Mouse (Mus musculus): ENCODE results near the gene Kcnv2. TPM values are rescaled to one million over a fixed set of nuclear protein-coding genes. Genes with fewer than 3 reads are reported as not detected.

The Kcnv2 gene
- polyA plus RNA-seq (2016; fragmentation: Nextera tagmentation; extraction: Ambion mirVana), result 0.03 TPM in 1 of 2 replicates, not detected in the other

- no peak for DNase-seq (ENCODE audit: low spot score)
These were observed at the start of gene Kcnv2 for GRCm38 (mm10) chr19:27322281-27322680. Gene Kcnv2 (plus strand): TSS chr19:27322588.

GRCm38 (mm10) chr19:27273385-27273784, 49.0 kb upstream of the Kcnv2 start:
- WGBS, result 80% methylated on average over 2 of the region's 2 CpGs
- no peaks in the 10 kb centered on the region for H3K27me3 ChIP-seq (ENCODE audit: insufficient read depth, poor library complexity, severe bottlenecking)
- H3K36me3 ChIP-seq, result no peaks in the 10 kb centered on the region
- no peak for DNase-seq (ENCODE audit: low spot score)
- H3K27ac ChIP-seq, result no peak overlapping the region
- no peak overlapping the region for H3K4me3 ChIP-seq
- H3K9me3 ChIP-seq, result no peaks in the 10 kb centered on the region
- no peaks in the 10 kb centered on the region for H3K4me1 ChIP-seq (replicated peaks)

More at GRCm38 (mm10) chr19:27322281-27322680, at the start of gene Kcnv2:
- Histone ChIP-seq H3K4me1 (replicated peaks) (no peaks in the 10 kb centered on the region), H3K27me3 (ENCODE audit: insufficient read depth, poor library complexity, severe bottlenecking) (no peaks in the 10 kb centered on the region), H3K4me3 (no peak within 1 kb of the TSS), H3K27ac (no peak within 1 kb of the TSS), H3K9me3 (0 out of 2 replicates have a peak, but pooled peaks cover 3% of the 10 kb centered on the region), H3K36me3 (no peaks in the 10 kb centered on the region)
- 83% methylated on average over 5 of the region's 5 CpGs for WGBS

- H3K9me3 ChIP-seq, result no peaks in the 10 kb centered on the region
- DNase-seq (ENCODE audit: low spot score), result no peak
- H3K4me1 ChIP-seq (replicated peaks), result no peaks in the 10 kb centered on the region
- H3K36me3 ChIP-seq, result no peaks in the 10 kb centered on the region
- no peak overlapping the region for H3K27ac ChIP-seq
- H3K27me3 ChIP-seq (ENCODE audit: insufficient read depth, poor library complexity, severe bottlenecking), result no peaks in the 10 kb centered on the region
- H3K4me3 ChIP-seq, result no peak overlapping the region
- 94% methylated on average over 1 of the region's 1 CpGs for WGBS
These were observed 48.0 kb upstream of the Kcnv2 start for GRCm38 (mm10) chr19:27274382-27274781.

GRCm38 (mm10) chr19:27279174-27279573, 43.2 kb upstream of the Kcnv2 start:
- no peaks in the 10 kb centered on the region for H3K4me1 ChIP-seq (replicated peaks)

GRCm38 (mm10) chr19:27310039-27310438, 12.3 kb upstream of the Kcnv2 start:
- no peak overlapping the region for H3K27ac ChIP-seq
- H3K27me3 ChIP-seq (ENCODE audit: insufficient read depth, poor library complexity, severe bottlenecking), result no peaks in the 10 kb centered on the region
- H3K4me3 ChIP-seq, result no peak overlapping the region
- no peaks in the 10 kb centered on the region for H3K4me1 ChIP-seq (replicated peaks)
- DNase-seq (ENCODE audit: low spot score), result no peak
- WGBS, result 91% methylated on average over 2 of the region's 2 CpGs
- no peaks in the 10 kb centered on the region for H3K9me3 ChIP-seq
- no peaks in the 10 kb centered on the region for H3K36me3 ChIP-seq

More at GRCm38 (mm10) chr19:27279174-27279573, 43.2 kb upstream of the Kcnv2 start:
- no peak overlapping the region for H3K27ac ChIP-seq
- H3K27me3 ChIP-seq (ENCODE audit: insufficient read depth, poor library complexity, severe bottlenecking), result no peaks in the 10 kb centered on the region
- no peak overlapping the region for H3K4me3 ChIP-seq
- 91% methylated on average over 2 of the region's 2 CpGs for WGBS
- H3K36me3 ChIP-seq, result no peaks in the 10 kb centered on the region
- DNase-seq (ENCODE audit: low spot score), result no peak
- H3K9me3 ChIP-seq, result no peaks in the 10 kb centered on the region

GRCm38 (mm10) chr19:27311311-27311710, 11.1 kb upstream of the Kcnv2 start:
- no peak for DNase-seq (ENCODE audit: low spot score)
- no peak overlapping the region for H3K27ac ChIP-seq
- no peaks in the 10 kb centered on the region for H3K36me3 ChIP-seq
- H3K9me3 ChIP-seq, result no peaks in the 10 kb centered on the region
- WGBS, result 95% methylated on average over 3 of the region's 3 CpGs
- no peak overlapping the region for H3K4me3 ChIP-seq
- H3K4me1 ChIP-seq (replicated peaks), result no peaks in the 10 kb centered on the region
- no peaks in the 10 kb centered on the region for H3K27me3 ChIP-seq (ENCODE audit: insufficient read depth, poor library complexity, severe bottlenecking)

GRCm38 (mm10) chr19:27312266-27313079, 9.9 kb upstream of the Kcnv2 start:
- Histone ChIP-seq H3K9me3 (no peaks in the 10 kb centered on the region), H3K27ac (no peak overlapping the region), H3K4me3 (no peak overlapping the region), H3K4me1 (replicated peaks) (no peaks in the 10 kb centered on the region), H3K27me3 (ENCODE audit: insufficient read depth, poor library complexity, severe bottlenecking) (no peaks in the 10 kb centered on the region), H3K36me3 (no peaks in the 10 kb centered on the region)
- WGBS, result 94% methylated on average over 11 of the region's 11 CpGs
- DNase-seq (ENCODE audit: low spot score), result no peak

- Histone ChIP-seq H3K36me3 (no peaks in the 10 kb centered on the region), H3K27ac (no peak overlapping the region), H3K4me3 (no peak overlapping the region), H3K27me3 (ENCODE audit: insufficient read depth, poor library complexity, severe bottlenecking) (no peaks in the 10 kb centered on the region), H3K4me1 (replicated peaks) (no peaks in the 10 kb centered on the region), H3K9me3 (no peaks in the 10 kb centered on the region)
- no peak for DNase-seq (ENCODE audit: low spot score)
- 82% methylated on average over 3 of the region's 3 CpGs for WGBS
These were observed 9.3 kb upstream of the Kcnv2 start for GRCm38 (mm10) chr19:27313080-27313413.

- Histone ChIP-seq H3K9me3 (no peaks in the 10 kb centered on the region), H3K27me3 (ENCODE audit: insufficient read depth, poor library complexity, severe bottlenecking) (no peaks in the 10 kb centered on the region), H3K36me3 (no peaks in the 10 kb centered on the region), H3K27ac (no peak overlapping the region), H3K4me1 (replicated peaks) (no peaks in the 10 kb centered on the region), H3K4me3 (no peak overlapping the region)
- DNase-seq (ENCODE audit: low spot score), result no peak
- WGBS, result 89% methylated on average over 10 of the region's 10 CpGs
These were observed 5.8 kb upstream of the Kcnv2 start for GRCm38 (mm10) chr19:27316313-27317258.

- no peaks in the 10 kb centered on the region for H3K4me1 ChIP-seq (replicated peaks)
- 61% methylated on average over 5 of the region's 5 CpGs for WGBS
- no peaks in the 10 kb centered on the region for H3K36me3 ChIP-seq
- peak; percentile 23 for DNase-seq (ENCODE audit: low spot score)
- no peaks in the 10 kb centered on the region for H3K27me3 ChIP-seq (ENCODE audit: insufficient read depth, poor library complexity, severe bottlenecking)
- no peak overlapping the region for H3K4me3 ChIP-seq
- no peak overlapping the region for H3K27ac ChIP-seq
- H3K9me3 ChIP-seq, result no peaks in the 10 kb centered on the region
These were observed 5.1 kb upstream of the Kcnv2 start for GRCm38 (mm10) chr19:27317337-27317736.

GRCm38 (mm10) chr19:27322911-27323627, 681 bp downstream of the Kcnv2 start:
- Histone ChIP-seq H3K36me3 (no peaks in the 10 kb centered on the region), H3K9me3 (0 out of 2 replicates have a peak, but pooled peaks cover 3% of the 10 kb centered on the region), H3K4me3 (no peak overlapping the region), H3K27ac (no peak overlapping the region), H3K4me1 (replicated peaks) (no peaks in the 10 kb centered on the region), H3K27me3 (ENCODE audit: insufficient read depth, poor library complexity, severe bottlenecking) (no peaks in the 10 kb centered on the region)
- no peak for DNase-seq (ENCODE audit: low spot score)
- WGBS, result 96% methylated on average over 42 of the region's 42 CpGs

GRCm38 (mm10) chr19:27325558-27325957, 3.2 kb downstream of the Kcnv2 start:
- H3K27me3 ChIP-seq (ENCODE audit: insufficient read depth, poor library complexity, severe bottlenecking), result no peaks in the 10 kb centered on the region
- 80% methylated on average over 6 of the region's 6 CpGs for WGBS
- H3K4me3 ChIP-seq, result no peak overlapping the region
- H3K4me1 ChIP-seq (replicated peaks), result no peaks in the 10 kb centered on the region
- DNase-seq (ENCODE audit: low spot score), result no peak
- H3K36me3 ChIP-seq, result no peaks in the 10 kb centered on the region
- H3K9me3 ChIP-seq, result 0 out of 2 replicates have a peak, but pooled peaks cover 3% of the 10 kb centered on the region
- H3K27ac ChIP-seq, result no peak overlapping the region
